Mouse (Mus musculus): ENCODE data around the gene Mycbpap.

The Mycbpap gene

GRCm38 (mm10) chr11:94477651-94478050 lies 43.9 kb downstream of the Mycbpap start:
- no peak for DNase-seq

DNA sequence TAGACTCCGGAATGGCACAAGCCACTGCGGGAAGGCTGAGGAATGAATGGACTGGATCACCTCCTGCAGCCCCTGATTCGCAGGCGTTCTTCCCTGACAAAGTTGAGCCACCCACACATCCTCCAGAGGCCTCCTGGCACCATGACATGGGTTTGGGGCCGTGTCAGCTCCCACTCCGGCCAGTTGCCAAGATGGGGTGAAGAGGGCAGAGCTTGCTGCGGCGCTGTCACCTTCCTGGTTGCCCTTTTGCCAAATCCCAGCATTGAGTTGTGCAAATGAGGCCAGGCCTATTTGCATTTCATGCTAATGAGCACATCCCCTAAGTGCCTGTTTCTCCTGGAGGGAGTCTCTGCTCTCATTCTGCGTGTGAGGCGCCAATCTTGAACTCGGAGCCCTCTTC lies 45.8 kb downstream of the Mycbpap start:
- DNase-seq = no peak

DNA sequence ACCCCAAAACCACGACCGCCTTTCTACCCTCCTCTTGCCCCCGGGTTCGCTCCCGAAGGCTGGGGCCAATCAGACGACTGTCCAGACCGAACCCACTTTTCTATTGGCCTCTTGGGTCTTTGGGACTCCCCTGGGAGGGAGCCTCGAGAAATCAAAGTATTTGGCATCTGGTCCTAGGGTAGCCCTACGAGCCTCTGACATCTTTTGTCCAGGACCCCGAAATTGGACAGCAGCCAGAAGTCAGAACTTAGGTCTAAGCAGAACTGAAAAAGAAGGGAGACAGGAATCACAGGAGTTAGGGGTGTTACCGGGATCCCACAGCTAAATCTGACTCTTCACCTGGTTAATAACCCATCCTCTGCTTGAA lies 47.0 kb downstream of the Mycbpap start:
- no peak for DNase-seq

DNA sequence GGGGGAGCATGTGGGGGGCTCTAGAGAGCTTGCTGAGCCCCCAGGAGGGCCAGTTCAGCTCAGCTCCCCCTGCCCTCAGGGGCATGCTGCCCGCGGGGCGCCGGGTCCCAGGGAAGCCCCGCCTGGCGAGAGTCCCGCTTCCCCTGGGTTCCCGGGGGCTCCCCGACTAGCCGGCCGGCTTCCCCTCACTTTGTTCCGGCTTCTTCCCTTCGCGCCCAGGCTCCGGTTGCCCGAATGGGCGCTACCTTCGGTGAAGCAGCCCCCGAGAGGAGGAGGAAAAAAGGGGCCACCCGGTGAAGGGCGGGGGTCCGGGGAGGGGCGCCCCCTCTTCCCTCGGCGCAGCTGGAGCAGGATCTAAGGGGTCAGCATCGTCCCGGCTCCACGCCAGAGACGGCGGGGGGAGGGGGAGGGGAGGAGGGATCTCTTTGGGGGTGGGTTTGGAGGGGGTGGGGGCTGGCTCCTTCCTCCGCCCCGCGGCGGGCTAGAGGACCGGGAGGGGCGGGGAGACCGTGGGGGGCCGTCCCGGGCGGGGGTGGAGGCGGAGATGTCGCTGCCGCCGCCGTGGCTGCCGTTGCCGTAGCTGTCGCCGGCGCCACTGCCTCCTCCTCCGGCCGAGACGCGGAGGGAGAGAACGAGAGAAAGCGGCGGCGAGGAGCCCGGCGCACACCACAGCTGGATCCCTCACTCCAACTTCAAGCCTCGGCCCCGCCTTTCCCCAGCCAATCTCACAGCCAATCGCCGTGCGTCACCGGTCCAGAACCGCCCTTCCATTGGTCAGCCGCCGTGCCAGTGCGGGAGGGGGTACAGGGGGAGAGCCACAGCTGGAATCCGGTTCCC lies 47.6 kb downstream of the Mycbpap start, which contains the start of gene Cacna1g:
Cacna1g (minus strand) TSS at position 492 of the 837 bp plus-strand sequence.
- peak; percentile 80 for DNase-seq

DNA sequence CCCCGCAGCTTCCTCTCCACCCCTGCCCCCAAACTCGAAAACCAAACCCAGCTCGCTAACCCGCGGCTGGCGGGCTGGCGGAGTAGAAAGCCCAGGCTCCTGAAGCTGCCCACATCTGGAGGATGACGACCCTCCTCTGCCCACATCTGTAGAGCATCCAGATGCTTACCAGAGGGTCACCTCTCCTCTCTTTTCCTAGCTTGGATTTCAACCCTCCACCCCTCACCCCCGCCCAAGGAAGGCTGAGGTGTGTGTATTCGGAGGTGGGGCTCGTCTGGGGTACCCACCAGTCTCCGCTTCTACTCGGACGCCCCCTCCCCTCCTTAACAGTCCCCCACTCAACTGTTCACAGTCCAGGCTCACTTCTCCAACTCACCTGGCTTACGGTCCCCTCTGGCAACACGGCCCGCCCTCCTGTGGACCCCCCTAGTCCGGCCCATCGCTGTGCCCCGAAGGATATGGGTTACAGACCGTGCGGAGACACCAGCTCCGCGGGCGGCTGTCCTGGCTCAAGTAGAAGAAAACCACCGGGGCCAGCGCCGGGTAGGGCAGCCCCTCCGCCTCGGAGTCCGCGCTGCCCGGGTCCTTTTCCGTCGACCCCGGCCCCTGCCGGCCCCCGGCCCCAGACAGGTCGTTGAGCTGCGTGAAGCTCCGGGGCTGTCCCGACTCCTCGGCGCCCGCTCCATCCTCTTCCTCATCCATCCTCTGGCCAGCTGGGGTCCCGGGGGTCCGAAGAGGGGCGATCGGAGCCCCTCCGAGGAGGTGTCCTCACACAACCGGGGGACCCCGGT lies 48.4 kb downstream of the Mycbpap start:
- no peak for DNase-seq

DNA sequence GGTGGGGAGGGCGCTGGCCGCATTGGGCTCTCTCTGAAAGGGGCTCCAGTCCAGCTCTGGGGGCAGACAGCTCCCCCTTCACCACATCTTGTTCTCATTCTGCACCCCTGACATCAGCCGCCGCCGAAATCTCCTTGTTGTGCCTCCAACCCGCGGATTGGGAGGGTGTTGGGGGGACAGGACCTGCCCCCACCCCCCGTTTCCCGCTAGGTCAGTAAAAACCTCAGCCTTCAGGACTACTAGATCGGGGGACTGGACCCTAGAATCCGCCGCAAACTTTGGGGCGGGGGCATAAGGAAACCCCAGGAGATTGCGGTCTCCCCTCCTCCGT lies 49.0 kb downstream of the Mycbpap start:
- DNase-seq = no peak

- no peak for DNase-seq
Measured at GRCm38 (mm10) chr11:94471740-94472584, 49.6 kb downstream of the Mycbpap start.

- DNase-seq = no peak
Measured at GRCm38 (mm10) chr11:94470391-94470790, 51.2 kb downstream of the Mycbpap start.

DNA sequence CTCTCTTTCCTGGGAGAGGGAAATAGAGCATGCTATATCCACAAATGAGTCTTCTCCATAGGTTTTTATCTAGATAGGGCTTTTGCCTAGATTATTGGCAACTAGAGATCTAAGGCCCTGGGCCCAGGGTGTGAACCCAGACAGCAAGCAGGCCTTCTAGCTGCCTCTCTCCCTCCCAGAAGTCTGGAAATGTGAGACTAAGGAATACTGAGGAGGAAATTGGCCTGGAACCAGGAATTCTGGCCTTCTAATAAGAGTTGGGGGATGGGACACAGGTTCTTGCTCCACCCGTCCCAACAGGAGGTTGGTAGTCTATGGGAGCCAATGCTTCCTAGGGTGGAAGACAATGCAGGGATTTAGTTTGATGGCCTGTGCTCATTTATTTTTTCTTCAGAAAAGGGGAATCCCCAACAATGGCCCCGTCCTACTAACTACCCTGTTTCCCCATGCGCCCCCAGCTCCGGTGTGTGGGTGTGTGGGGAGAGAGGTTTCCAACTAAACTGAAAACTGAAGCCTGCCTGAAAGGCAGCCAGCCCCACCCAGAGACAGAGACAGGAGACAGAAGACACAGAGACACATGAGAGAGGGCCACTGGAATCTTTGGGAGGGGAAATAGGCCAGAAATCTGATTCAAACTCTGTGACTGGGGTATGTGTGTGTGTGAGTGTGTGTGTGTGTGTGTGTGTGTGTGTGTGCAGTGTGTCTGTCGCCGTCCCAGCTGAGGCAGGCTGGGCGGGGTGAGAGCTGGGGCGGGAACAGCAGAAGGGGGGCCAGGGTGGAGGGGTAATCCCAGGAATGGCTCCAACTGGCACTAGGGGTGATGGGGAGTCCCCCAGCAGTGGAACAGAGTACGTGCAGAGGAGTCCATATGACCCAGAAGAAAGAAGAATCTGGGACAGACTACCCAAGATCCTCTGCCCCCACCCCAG lies 52.1 kb downstream of the Mycbpap start:
- no peak for DNase-seq

DNA sequence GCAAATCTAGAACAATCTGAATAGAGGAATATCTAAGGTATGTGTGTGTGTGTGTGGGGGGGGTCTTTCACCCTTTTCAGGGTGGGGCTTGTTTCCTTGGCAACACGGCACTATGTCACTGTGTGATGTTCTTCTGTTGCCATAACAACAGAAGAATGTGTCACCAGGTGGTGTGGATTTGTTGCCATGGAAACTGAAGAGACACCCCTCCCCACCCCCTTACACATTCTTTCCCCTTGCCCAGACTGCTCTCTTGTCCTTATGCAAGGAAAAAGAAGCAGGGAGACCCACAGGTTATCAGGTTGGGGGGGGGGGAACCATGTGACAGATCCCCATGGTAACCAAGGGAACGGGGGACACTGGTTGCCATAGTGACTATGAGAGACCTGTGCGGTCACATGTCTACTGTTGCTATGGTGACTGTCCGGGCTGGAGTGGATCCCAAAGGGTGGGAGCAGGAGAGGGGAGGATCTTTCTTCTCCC lies 52.9 kb downstream of the Mycbpap start:
- DNase-seq = no peak

- no peak for DNase-seq
Measured at GRCm38 (mm10) chr11:94466333-94466855, 55.1 kb downstream of the Mycbpap start.

- DNase-seq = no peak
Measured at GRCm38 (mm10) chr11:94464170-94464569, 57.4 kb downstream of the Mycbpap start.

GRCm38 (mm10) chr11:94461856-94462255 lies 59.7 kb downstream of the Mycbpap start:
- no peak for DNase-seq

DNA sequence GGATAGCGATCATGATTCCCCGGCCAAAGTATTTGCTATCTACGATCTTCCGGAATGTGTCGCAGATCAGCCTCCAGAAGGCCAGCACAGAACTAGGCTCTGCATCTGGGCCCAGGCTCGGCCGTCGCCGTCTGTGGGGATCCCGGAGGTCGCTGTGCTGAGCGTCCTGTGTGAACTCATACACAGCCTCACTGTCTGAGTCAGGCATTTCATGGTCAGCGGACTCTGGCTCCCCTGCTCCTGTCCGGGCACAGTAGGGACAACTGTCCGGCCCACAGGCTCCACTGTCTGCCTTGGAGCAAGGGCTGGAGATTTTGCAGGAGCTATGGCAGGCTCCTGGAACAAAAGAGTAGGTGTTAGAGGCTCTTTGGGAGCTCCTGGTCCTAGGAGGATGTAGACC lies 64.5 kb downstream of the Mycbpap start:
- DNase-seq = no peak

DNA sequence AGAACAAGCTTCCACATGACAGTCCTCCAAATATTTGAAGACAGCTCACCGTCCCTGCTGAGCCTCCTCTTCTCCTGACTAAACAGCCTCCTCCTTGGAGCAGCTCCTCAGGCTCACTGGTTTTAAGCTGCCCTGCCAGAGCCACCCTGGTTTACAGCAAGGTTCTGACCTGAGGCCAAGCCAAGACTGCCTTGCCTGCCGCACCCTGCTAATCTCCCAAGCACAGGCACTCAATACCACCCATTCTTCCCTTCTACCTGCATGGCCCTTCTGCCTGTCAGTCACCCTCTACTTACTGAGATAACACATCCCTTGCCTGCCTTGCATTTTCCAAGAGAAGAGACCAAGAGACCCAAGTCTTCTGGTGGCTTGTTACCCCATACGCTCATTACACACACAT lies 65.2 kb downstream of the Mycbpap start:
- peak; percentile 81 for DNase-seq

DNA sequence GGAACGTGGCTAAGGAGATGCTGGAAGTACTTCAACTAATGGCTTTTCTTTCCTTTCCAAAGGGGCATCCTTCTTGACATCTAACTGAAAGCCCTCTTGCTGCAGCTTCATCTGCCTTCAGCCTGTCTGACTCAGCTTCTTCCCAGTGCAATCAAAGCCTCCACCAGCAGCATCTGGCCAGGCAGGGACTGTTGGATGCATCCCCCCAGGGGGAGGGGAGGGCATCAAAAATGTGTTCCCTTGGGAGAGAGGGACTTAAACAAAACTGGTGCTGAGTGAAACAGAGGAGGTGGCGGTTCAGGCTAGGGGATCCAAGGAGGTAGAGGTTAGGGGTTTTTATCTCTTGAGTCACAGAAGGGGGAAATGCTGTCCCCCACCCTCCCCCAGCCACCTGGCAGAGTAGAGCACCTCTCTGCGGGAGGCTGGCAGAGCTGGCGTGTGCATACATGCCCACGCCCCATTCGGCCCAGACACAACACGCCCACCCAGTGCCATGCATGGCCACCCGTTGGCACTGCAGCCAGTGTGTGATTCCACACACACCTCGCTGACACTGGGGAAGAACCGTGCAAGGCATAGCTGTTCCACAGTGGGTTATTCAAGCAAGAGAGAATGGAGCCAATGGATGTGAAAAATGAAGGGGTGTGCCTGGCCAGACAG lies 66.3 kb downstream of the Mycbpap start:
- DNase-seq = peak; percentile 52

DNA sequence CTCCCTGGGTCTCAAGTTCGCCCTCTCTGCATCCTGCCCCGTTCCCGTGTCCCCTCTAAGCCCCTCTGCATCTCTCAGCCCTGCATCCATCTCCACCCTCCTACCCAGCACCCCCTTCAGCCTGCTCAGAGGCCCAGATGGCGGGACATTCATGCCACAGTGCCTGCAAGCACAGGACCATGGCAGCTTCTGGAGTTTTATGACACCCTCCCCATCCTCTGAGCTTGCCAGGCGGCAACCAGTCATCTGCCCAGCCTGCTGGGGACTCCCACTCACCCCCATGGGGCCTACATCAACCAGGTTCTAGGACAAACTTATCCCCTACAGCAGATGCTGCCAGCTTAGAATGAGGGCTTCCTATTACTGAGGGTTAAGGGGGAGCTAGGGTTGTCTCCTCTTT lies 66.8 kb downstream of the Mycbpap start:
- no peak for DNase-seq
